ENCODE assay signal across 29 mouse cellular contexts in the genomic region with DNA sequence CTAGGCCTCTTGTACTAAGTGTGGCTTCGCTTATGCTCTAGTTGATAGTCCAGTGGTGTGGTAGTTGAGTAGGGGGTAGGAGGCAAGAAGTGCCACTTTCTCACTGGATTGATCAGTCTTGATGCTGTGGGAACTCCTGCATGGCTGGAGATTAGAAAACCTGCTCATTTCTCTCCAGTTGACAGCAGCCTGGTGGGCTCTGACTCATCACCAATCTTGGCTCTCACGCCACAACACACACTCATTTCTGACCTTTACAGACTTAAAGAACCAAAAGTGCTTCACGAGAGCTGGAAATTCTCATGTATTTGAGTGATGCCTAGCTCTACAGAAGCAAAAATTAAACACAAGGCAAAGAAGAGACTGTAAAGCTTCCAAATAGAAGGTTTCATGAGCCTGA. TPM values are rescaled to one million over a fixed set of nuclear protein-coding genes. Genes with fewer than 3 reads are reported as not detected.
DNase-seq lines count a peak whose midpoint lies in the region; ATAC-seq and TF ChIP-seq lines count a peak whose summit lies in the region.
"Had no signal": no experiment of that assay in that cellular context is flagged by ENCODE, and none has a peak within 500 bp of the region (broad histone marks: within the 10 kb centered on the region; RNA-seq: fewer than 3 reads in every experiment).

No protein-coding gene starts in this region.

- no peak overlapping the region for H3K9ac ChIP-seq in kidney, embryonic 14.5 days (ENCODE audit: low read depth, low read length)
- H3K9ac ChIP-seq: embryonic facial prominence, embryonic 12.5 days; forebrain, embryonic 12.5 days; heart, embryonic 13.5 days; hindbrain, embryonic 12.5 days had no signal

- no peak for TF ChIP-seq POLR2A in cerebellum, adult 2 months (IDR thresholded peaks at IDR 0.05; ENCODE audit: borderline replicate concordance, insufficient read depth, low read length)

- H3K27me3 ChIP-seq in kidney, embryonic 14.5 days (ENCODE audit: control insufficient read depth, insufficient read depth, low read length) = no peaks in the 10 kb centered on the region
- H3K27me3 ChIP-seq in cerebellum, adult 2 months (ENCODE audit: control insufficient read depth, insufficient read depth, low read length) = no peaks in the 10 kb centered on the region
- H3K27me3 ChIP-seq: embryonic facial prominence, embryonic 12.5 days; forebrain, embryonic 12.5 days; heart, embryonic 13.5 days; hindbrain, embryonic 12.5 days had no signal

- no peak overlapping the region for H3K4me2 ChIP-seq in kidney, embryonic 14.5 days (replicated peaks; ENCODE audit: low read depth, low read length)
- H3K4me2 ChIP-seq: embryonic facial prominence, embryonic 12.5 days; forebrain, embryonic 12.5 days; heart, embryonic 13.5 days; hindbrain, embryonic 12.5 days had no signal

- H3K36me3 ChIP-seq in kidney, embryonic 14.5 days (ENCODE audit: control insufficient read depth, insufficient read depth, low read length) = no peaks in the 10 kb centered on the region
- H3K36me3 ChIP-seq: embryonic facial prominence, embryonic 12.5 days; forebrain, embryonic 12.5 days; heart, embryonic 13.5 days; hindbrain, embryonic 12.5 days had no signal

- no peak overlapping the region for H3K27ac ChIP-seq in kidney, embryonic 14.5 days (ENCODE audit: low read depth, low read length)
- no peak overlapping the region for H3K27ac ChIP-seq in cerebellum, adult 2 months (ENCODE audit: insufficient read depth, low read length)
- H3K27ac ChIP-seq: embryonic facial prominence, embryonic 12.5 days; forebrain, embryonic 12.5 days; heart, embryonic 13.5 days; hindbrain, embryonic 12.5 days had no signal

- H3K9me3 ChIP-seq in kidney, embryonic 14.5 days (ENCODE audit: control insufficient read depth, low read length) = no peaks in the 10 kb centered on the region
- H3K9me3 ChIP-seq: embryonic facial prominence, embryonic 12.5 days; forebrain, embryonic 12.5 days; heart, embryonic 13.5 days had no signal

- 89% methylated on average over 3 of the region's 3 CpGs for WGBS in kidney, embryonic 14.5 days
- 76% methylated on average over 3 of the region's 3 CpGs for WGBS in cerebellum, adult 2 months

- no peak for ATAC-seq in kidney, embryonic 14.5 days (ENCODE audit: low FRiP score, low TSS enrichment)
- ATAC-seq: forebrain, embryonic 16.5 days; hindbrain, embryonic 16.5 days had no signal

- H3K4me3 ChIP-seq in kidney, embryonic 14.5 days (ENCODE audit: low read length) = no peak overlapping the region
- no peak overlapping the region for H3K4me3 ChIP-seq in cerebellum, adult 2 months (replicated peaks; ENCODE audit: insufficient read depth, low read depth, low read length)
- H3K4me3 ChIP-seq: embryonic facial prominence, embryonic 12.5 days; forebrain, embryonic 12.5 days; heart, embryonic 13.5 days; hindbrain, embryonic 12.5 days had no signal

- no peak for TF ChIP-seq CTCF in cerebellum, adult 2 months (IDR thresholded peaks at IDR 0.05; ENCODE audit: borderline replicate concordance, insufficient read depth, low read depth, low read length)

- DNase-seq in adrenal gland, adult (ENCODE audit: inconsistent age in 2 of 2, low spot score in 1 of 2) = peak; percentile 55 to 58
- DNase-seq in adrenal gland, postnatal 4 days (ENCODE audit: low spot score in 2 of 2) = no peak
- peak; percentile 30 for DNase-seq in adrenal gland, postnatal 10 days
- peak; percentile 44 for DNase-seq in brain, adult 2 months (ENCODE audit: low read depth, low spot score)
- no peak for DNase-seq in cerebellum, adult 2 months
- no peak for DNase-seq in urinary bladder, postnatal 25 days (ENCODE audit: low spot score)
- DNase-seq: cerebellum, adult 11 months; cerebellum, adult 9-10 months; cerebellum, postnatal 25 days; gastrocnemius, postnatal 25 days; heart, postnatal 36 days; kidney, adult 11 months; kidney, adult 9 months had no signal

- no peaks in the 10 kb centered on the region for H3K4me1 ChIP-seq in kidney, embryonic 14.5 days (ENCODE audit: control insufficient read depth, insufficient read depth, low read length)
- H3K4me1 ChIP-seq in cerebellum, adult 2 months (ENCODE audit: control insufficient read depth, insufficient read depth, low read length) = no peaks in the 10 kb centered on the region
- H3K4me1 ChIP-seq: embryonic facial prominence, embryonic 12.5 days; forebrain, embryonic 12.5 days; heart, embryonic 13.5 days; hindbrain, embryonic 12.5 days had no signal

RNA-seq across cellular contexts. Expression of a gene that starts 19.1 kb away (rescaled TPM):
- not detected for total RNA-seq in adrenal gland, postnatal 4 days (2021)
- total RNA-seq in adrenal gland, postnatal 10 days (2021) = not detected
- not detected in 2 replicates for polyA plus RNA-seq in kidney, embryonic 14.5 days (2014; fragmentation: Nextera tagmentation; extraction: Ambion mirVana)
- polyA plus RNA-seq in cerebellum, adult 2 months (2012; rRNA removed) = not detected in 2 replicates
- total RNA-seq: gastrocnemius, adult 18-20 months; gastrocnemius, postnatal 25 days; granulocyte monocyte progenitor cell, adult 5-6 weeks; heart, postnatal 36 days; MEL had no signal
- polyA plus RNA-seq: brain, embryonic 14.5 days; C2C12; cortical plate, adult 2 months; forebrain, embryonic 16.5 days; frontal cortex, adult 2 months; heart, embryonic 13.5 days; heart, postnatal 0 days; hindbrain, embryonic 16.5 days; intestine, embryonic 14.5 days had no signal

RNA-seq across cellular contexts. Expression of a gene that starts 53.6 kb away (rescaled TPM):
- 10 to 100 TPM; 49.7 to 53.2 TPM for total RNA-seq in adrenal gland, postnatal 4 days (2021)
- 10 to 100 TPM; 37.2 to 43.7 TPM for total RNA-seq in adrenal gland, postnatal 10 days (2021)
- polyA plus RNA-seq in kidney, embryonic 14.5 days (2014; fragmentation: Nextera tagmentation; extraction: Ambion mirVana) = 51.2 and 76.2 TPM in 2 replicates
- 44.2 and 48.3 TPM in 2 replicates for polyA plus RNA-seq in cerebellum, adult 2 months (2012; rRNA removed)

Comparison
In these comparisons a context has a peak if more than half of its experiments do, and no peak if none do; other contexts are left out.
1. DNase-seq: peak in adrenal gland, adult (2 of 2), adrenal gland, postnatal 10 days (single experiment) and brain, adult 2 months (single experiment); none in adrenal gland, postnatal 4 days (0 of 2), cerebellum, adult 2 months (0 of 2) and urinary bladder, postnatal 25 days (single experiment).